Comparison of ENCODE assay signal across 34 mouse cellular contexts in the genomic region with DNA sequence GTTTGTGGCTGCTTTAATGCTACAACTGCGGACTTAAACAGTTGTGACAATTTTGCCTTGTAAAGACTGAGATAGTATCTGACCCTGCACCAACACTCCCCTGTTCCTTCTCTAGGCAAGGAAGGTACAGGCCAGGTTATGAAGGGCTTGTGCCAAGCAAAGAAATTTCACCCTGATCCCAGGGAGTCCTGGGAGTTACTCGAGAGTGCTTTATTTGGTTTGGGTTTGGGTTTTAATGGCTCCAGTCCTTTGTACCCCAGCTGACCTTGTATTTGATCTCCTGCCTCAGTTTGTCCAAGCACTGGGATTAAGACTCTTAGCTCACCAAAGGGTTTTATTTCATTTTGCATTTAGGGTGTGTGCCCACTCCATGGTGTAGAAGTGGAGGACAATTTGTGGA. TPM values are rescaled to one million over a fixed set of nuclear protein-coding genes. Genes with fewer than 3 reads are reported as not detected.
"Had no signal": no experiment of that assay in that cellular context is flagged by ENCODE, and none has a peak within 500 bp of the region (broad histone marks: within the 10 kb centered on the region; RNA-seq: fewer than 3 reads in every experiment).

No protein-coding gene starts in this region.

- H3K4me1 ChIP-seq: limb, embryonic 15.5 days; liver, embryonic 15.5 days; midbrain, embryonic 10.5 days; midbrain, embryonic 12.5 days; midbrain, embryonic 13.5 days; midbrain, embryonic 15.5 days; neural tube, embryonic 12.5 days had no signal

- H3K27me3 ChIP-seq: limb, embryonic 12.5 days; limb, embryonic 13.5 days; limb, embryonic 15.5 days; liver, embryonic 13.5 days; liver, embryonic 15.5 days; lung, embryonic 15.5 days; midbrain, embryonic 12.5 days; midbrain, embryonic 13.5 days; midbrain, embryonic 15.5 days; neural tube, embryonic 12.5 days had no signal

- H3K4me2 ChIP-seq: limb, embryonic 12.5 days; limb, embryonic 13.5 days; limb, embryonic 15.5 days; liver, embryonic 11.5 days; liver, embryonic 13.5 days; liver, embryonic 15.5 days; lung, embryonic 14.5 days; lung, embryonic 15.5 days; midbrain, embryonic 11.5 days; midbrain, embryonic 12.5 days; midbrain, embryonic 13.5 days; midbrain, embryonic 15.5 days; neural tube, embryonic 12.5 days had no signal

- H3K9me3 ChIP-seq: limb, embryonic 10.5 days; limb, embryonic 12.5 days; limb, embryonic 13.5 days; limb, embryonic 15.5 days; liver, embryonic 13.5 days; liver, embryonic 15.5 days; lung, embryonic 15.5 days; midbrain, embryonic 10.5 days; midbrain, embryonic 12.5 days; midbrain, embryonic 13.5 days; midbrain, embryonic 15.5 days; neural tube, embryonic 12.5 days had no signal

- H3K27ac ChIP-seq: left cerebral cortex, adult 2 months; limb, embryonic 10.5 days; limb, embryonic 12.5 days; limb, embryonic 13.5 days; limb, embryonic 15.5 days; liver, embryonic 13.5 days; liver, embryonic 14.5 days; liver, embryonic 15.5 days; lung, embryonic 15.5 days; macrophage; midbrain, embryonic 10.5 days; midbrain, embryonic 12.5 days; midbrain, embryonic 13.5 days; midbrain, embryonic 15.5 days; neural tube, embryonic 12.5 days had no signal

- DNase-seq: left cerebral cortex, postnatal 4 days; liver; liver, embryonic 13.5 days; liver, postnatal 0 days; lung, adult 18-20 months; lung, adult 2 months; lung, embryonic 14.5 days; lung, postnatal 10 days; lung, postnatal 14 days; lung, postnatal 36 days; lung, postnatal 4 days had no signal

- H3K9ac ChIP-seq: limb, embryonic 12.5 days; limb, embryonic 13.5 days; limb, embryonic 15.5 days; liver, embryonic 13.5 days; liver, embryonic 14.5 days; liver, embryonic 15.5 days; liver, postnatal 0 days; lung, embryonic 14.5 days; lung, embryonic 15.5 days; midbrain, embryonic 12.5 days; midbrain, embryonic 13.5 days; midbrain, embryonic 15.5 days; neural tube, embryonic 12.5 days had no signal

- H3K4me3 ChIP-seq: left cerebral cortex, adult 2 months; limb, embryonic 10.5 days; limb, embryonic 12.5 days; limb, embryonic 13.5 days; limb, embryonic 15.5 days; liver, embryonic 13.5 days; liver, embryonic 15.5 days; lung, embryonic 15.5 days; midbrain, embryonic 10.5 days; midbrain, embryonic 12.5 days; midbrain, embryonic 13.5 days; midbrain, embryonic 15.5 days; myocyte; neural tube, embryonic 12.5 days had no signal

- ATAC-seq: liver, postnatal 0 days; lung, postnatal 0 days; midbrain, embryonic 13.5 days; midbrain, embryonic 15.5 days; midbrain, embryonic 16.5 days had no signal

RNA-seq across cellular contexts. Expression of gene Thrsp, which starts 6.4 kb away (rescaled TPM):
- total RNA-seq: megakaryocyte progenitor cell, adult 5-6 weeks; megakaryocyte, adult 5-6 weeks; megakaryocyte-erythroid progenitor cell, adult 5-6 weeks; monocyte, adult 5-6 weeks had no signal
- polyA plus RNA-seq: liver, embryonic 13.5 days; macrophage; midbrain, embryonic 11.5 days had no signal
